Mouse (Mus musculus): ENCODE measurements around the gene Lonrf2. TPM values are rescaled to one million over a fixed set of nuclear protein-coding genes. Genes with fewer than 3 reads are reported as not detected.

The Lonrf2 gene
- polyA plus RNA-seq, 1 experiment, result 0.28 TPM

DNA sequence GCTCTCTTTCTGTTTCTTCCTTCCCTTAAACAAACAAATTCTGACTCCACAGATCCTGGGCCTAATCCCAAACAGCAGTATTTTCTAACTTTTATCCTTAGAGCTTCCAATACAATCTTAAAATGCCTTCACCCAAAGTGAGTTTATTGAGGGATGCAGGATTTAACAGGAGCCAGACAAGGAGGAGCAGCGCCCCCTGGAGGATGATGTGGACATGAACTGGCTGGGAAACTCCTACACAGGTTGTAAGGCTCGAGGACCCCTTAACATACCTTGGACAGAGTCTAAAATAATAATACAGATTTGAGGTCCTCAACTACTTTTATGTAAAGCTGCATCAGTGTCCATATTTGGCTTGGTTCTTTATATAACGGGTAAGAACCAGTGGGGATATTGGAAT lies 19.7 kb upstream of the Lonrf2 start:
- H3K27me3 ChIP-seq (ENCODE audit: control insufficient read depth, insufficient read depth, low read length), result no peaks in the 10 kb centered on the region
- no peak for TF ChIP-seq POLR2A (IDR thresholded peaks at IDR 0.05; ENCODE audit: control insufficient read depth, low read depth, low read length)
- peak; percentile 88; the same call in 1 of the 2 replicates for TF ChIP-seq CTCF (IDR thresholded peaks at IDR 0.05; ENCODE audit: control insufficient read depth, insufficient read depth, insufficient replicate concordance, low read depth, low read length)
- no peak overlapping the region for H3K4me3 ChIP-seq (ENCODE audit: control insufficient read depth, low read depth, low read length)
- H3K4me1 ChIP-seq (ENCODE audit: control insufficient read depth, insufficient read depth, low read length), result no peaks in the 10 kb centered on the region; the same call in 1 of the 2 replicates
- no peak overlapping the region for H3K27ac ChIP-seq (ENCODE audit: control insufficient read depth, insufficient read depth, low read depth, low read length)
- H3K36me3 ChIP-seq (ENCODE audit: control insufficient read depth, insufficient read depth, low read length), result no peaks in the 10 kb centered on the region

DNA sequence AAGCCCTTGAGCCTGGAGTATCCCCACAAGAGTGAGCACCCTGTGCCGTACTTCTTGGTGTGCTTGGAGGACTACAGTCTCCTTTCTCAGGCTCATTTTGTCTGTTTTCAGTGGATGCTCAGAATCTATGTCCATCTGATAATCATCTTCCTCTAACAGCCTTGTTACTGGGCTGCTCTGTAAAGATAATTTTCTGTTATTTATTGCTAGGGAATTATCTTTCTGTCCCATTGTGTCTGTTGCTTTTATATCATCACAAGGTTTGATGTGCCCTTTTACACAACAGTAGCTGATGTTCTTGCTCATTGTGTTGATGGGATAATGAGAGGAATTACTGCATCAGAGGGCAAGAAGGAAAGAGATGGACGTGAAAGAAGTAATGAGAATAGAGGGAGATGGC lies 15.7 kb upstream of the Lonrf2 start:
- TF ChIP-seq CTCF (IDR thresholded peaks at IDR 0.05; ENCODE audit: control insufficient read depth, insufficient read depth, insufficient replicate concordance, low read depth, low read length) (no peak), POLR2A (IDR thresholded peaks at IDR 0.05; ENCODE audit: control insufficient read depth, low read depth, low read length) (no peak)
- no peak overlapping the region for H3K4me3 ChIP-seq (ENCODE audit: control insufficient read depth, low read depth, low read length)
- no peaks in the 10 kb centered on the region for H3K27me3 ChIP-seq (ENCODE audit: control insufficient read depth, insufficient read depth, low read length)
- H3K4me1 ChIP-seq (ENCODE audit: control insufficient read depth, insufficient read depth, low read length), result peaks cover 4% of the 10 kb centered on the region
- no peak overlapping the region for H3K27ac ChIP-seq (ENCODE audit: control insufficient read depth, insufficient read depth, low read depth, low read length)
- H3K36me3 ChIP-seq (ENCODE audit: control insufficient read depth, insufficient read depth, low read length), result no peaks in the 10 kb centered on the region

DNA sequence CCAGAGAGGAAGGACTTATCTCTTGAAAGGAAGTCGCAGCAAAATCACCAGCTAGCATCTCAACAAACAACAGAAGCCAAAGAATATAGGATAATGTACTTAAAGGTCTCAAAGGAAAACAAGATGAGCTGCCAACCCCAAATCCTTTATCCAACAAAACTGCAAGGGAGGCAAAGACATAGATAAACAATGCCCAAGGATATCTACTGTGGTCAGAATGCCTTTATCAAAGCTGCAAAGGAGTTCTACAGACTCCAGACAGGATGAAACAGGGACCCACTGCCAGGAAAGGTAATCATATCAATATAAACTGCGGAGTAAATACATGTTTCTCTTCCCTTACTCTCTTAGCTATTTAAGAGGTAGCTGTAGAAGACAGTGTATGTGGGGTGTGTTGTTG lies 14.1 kb upstream of the Lonrf2 start:
- Histone ChIP-seq H3K4me1 (ENCODE audit: control insufficient read depth, insufficient read depth, low read length) (peaks cover 4% of the 10 kb centered on the region), H3K27ac (ENCODE audit: control insufficient read depth, insufficient read depth, low read depth, low read length) (no peak overlapping the region), H3K4me3 (ENCODE audit: control insufficient read depth, low read depth, low read length) (no peak overlapping the region), H3K36me3 (ENCODE audit: control insufficient read depth, insufficient read depth, low read length) (no peaks in the 10 kb centered on the region), H3K27me3 (ENCODE audit: control insufficient read depth, insufficient read depth, low read length) (no peaks in the 10 kb centered on the region)
- no peak for TF ChIP-seq POLR2A (IDR thresholded peaks at IDR 0.05; ENCODE audit: control insufficient read depth, low read depth, low read length)
- no peak for TF ChIP-seq CTCF (IDR thresholded peaks at IDR 0.05; ENCODE audit: control insufficient read depth, insufficient read depth, insufficient replicate concordance, low read depth, low read length)

DNA sequence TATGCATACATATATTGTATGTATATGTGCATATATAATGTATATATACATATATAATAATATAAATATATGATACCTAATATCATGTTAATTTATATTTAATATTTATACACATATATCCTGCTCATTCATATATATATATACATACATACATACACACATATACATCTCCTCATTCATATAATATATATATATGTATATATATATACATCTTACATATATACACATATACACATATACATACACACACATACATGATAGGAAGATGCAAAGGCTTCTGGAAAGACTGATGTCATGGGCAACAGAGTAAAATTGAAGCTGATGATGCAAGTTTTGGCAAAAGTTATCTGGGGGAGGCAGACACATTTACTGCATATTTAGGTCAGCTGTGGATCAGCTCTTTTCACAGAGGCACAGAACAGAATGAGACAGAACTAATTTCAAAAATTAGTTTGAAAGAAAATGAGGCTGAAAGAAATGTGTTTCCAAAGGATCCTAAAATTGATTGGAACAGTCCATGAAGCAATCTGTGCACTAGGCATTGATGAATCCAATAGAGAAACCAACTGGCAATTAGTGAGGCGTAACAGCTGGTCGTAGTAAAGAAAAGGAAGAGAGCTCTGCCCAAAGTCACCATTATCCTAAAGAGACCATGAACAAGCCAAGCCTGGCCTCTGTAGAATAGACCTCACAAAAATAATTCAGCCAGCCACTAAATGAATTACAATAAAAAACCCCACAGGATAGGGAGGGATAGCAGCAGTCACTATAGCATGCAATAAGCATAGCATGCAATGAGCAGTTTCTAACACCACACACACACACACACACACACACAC lies 12.2 kb upstream of the Lonrf2 start:
- H3K4me1 ChIP-seq (ENCODE audit: control insufficient read depth, insufficient read depth, low read length), result peaks cover 4% of the 10 kb centered on the region
- TF ChIP-seq POLR2A (IDR thresholded peaks at IDR 0.05; ENCODE audit: control insufficient read depth, low read depth, low read length) (no peak), CTCF (IDR thresholded peaks at IDR 0.05; ENCODE audit: control insufficient read depth, insufficient read depth, insufficient replicate concordance, low read depth, low read length) (no peak)
- no peaks in the 10 kb centered on the region for H3K27me3 ChIP-seq (ENCODE audit: control insufficient read depth, insufficient read depth, low read length)
- H3K4me3 ChIP-seq (ENCODE audit: control insufficient read depth, low read depth, low read length), result no peak overlapping the region
- H3K27ac ChIP-seq (ENCODE audit: control insufficient read depth, insufficient read depth, low read depth, low read length), result no peak overlapping the region
- H3K36me3 ChIP-seq (ENCODE audit: control insufficient read depth, insufficient read depth, low read length), result no peaks in the 10 kb centered on the region

DNA sequence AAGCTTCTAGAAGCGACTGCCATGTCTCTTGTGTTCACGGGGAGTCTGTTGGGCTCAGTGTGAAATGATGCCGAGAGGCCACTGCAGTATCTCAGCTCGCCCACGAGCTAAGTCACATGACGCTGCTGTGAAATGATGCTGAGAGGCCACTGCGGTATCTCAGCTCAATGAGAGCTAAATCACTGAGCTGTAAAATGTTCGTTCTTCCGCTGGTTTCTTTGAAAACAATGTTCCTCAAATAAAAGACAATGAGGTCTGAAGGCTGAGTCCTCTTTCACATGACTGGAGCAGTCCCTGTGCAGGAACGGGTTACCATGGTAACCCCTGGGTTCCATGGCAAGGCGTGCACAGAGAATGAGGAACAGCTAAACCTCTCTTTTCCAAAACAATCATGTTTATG lies 11.5 kb upstream of the Lonrf2 start:
- Histone ChIP-seq H3K27me3 (ENCODE audit: control insufficient read depth, insufficient read depth, low read length) (no peaks in the 10 kb centered on the region), H3K36me3 (ENCODE audit: control insufficient read depth, insufficient read depth, low read length) (no peaks in the 10 kb centered on the region), H3K4me3 (ENCODE audit: control insufficient read depth, low read depth, low read length) (peak overlapping the region; percentile 71), H3K4me1 (ENCODE audit: control insufficient read depth, insufficient read depth, low read length) (peaks cover 4% of the 10 kb centered on the region), H3K27ac (ENCODE audit: control insufficient read depth, insufficient read depth, low read depth, low read length) (no peak overlapping the region)
- TF ChIP-seq CTCF (IDR thresholded peaks at IDR 0.05; ENCODE audit: control insufficient read depth, insufficient read depth, insufficient replicate concordance, low read depth, low read length), result no peak
- TF ChIP-seq POLR2A (IDR thresholded peaks at IDR 0.05; ENCODE audit: control insufficient read depth, low read depth, low read length), result no peak

DNA sequence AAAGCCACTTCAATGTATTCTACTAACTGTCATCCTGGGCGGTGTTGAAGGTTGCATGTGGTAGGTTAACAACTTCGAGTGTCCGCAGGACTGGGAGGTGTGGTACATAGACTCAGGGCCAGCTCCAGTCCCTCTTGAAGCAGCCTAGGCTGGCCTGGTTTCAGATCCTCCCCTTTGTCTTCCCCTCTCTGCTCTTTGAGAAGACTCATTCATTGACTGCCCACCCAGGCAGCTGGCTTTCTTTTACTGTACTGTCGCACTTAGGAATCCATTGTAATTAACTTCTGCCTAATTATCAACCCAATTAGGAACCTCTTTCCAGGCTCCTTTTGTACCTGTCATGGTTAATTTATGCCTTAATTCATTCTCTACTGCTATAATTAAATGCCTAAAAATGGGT lies 6.8 kb upstream of the Lonrf2 start:
- Histone ChIP-seq H3K4me1 (ENCODE audit: control insufficient read depth, insufficient read depth, low read length) (peaks cover 4% of the 10 kb centered on the region), H3K27ac (ENCODE audit: control insufficient read depth, insufficient read depth, low read depth, low read length) (no peak overlapping the region), H3K27me3 (ENCODE audit: control insufficient read depth, insufficient read depth, low read length) (no peaks in the 10 kb centered on the region), H3K4me3 (ENCODE audit: control insufficient read depth, low read depth, low read length) (no peak overlapping the region), H3K36me3 (ENCODE audit: control insufficient read depth, insufficient read depth, low read length) (no peaks in the 10 kb centered on the region)
- TF ChIP-seq CTCF (IDR thresholded peaks at IDR 0.05; ENCODE audit: control insufficient read depth, insufficient read depth, insufficient replicate concordance, low read depth, low read length), result no peak
- TF ChIP-seq POLR2A (IDR thresholded peaks at IDR 0.05; ENCODE audit: control insufficient read depth, low read depth, low read length), result no peak

DNA sequence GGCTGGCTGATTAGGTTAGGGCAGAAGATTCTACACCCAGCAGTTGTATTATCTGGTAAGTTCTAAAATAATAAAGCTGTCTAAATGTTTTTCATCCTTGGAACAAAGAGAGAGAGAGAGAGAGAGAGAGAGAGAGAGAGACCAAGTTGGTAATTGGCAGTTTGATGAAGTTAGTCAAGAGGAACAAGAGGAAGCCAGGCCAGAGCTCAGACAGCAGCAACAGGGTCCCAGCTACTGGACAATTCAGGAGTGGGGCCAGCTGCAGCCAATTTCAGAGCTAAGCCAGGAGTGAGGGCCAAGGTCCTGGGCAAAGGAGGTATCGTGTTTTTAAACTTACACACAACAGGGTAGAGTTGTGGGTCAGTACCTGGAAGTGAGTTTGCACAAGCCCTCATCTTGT lies 6.3 kb upstream of the Lonrf2 start:
- Histone ChIP-seq H3K27ac (ENCODE audit: control insufficient read depth, insufficient read depth, low read depth, low read length) (no peak overlapping the region), H3K4me3 (ENCODE audit: control insufficient read depth, low read depth, low read length) (no peak overlapping the region), H3K36me3 (ENCODE audit: control insufficient read depth, insufficient read depth, low read length) (no peaks in the 10 kb centered on the region), H3K27me3 (ENCODE audit: control insufficient read depth, insufficient read depth, low read length) (no peaks in the 10 kb centered on the region), H3K4me1 (ENCODE audit: control insufficient read depth, insufficient read depth, low read length) (peaks cover 1% of the 10 kb centered on the region)
- TF ChIP-seq CTCF (IDR thresholded peaks at IDR 0.05; ENCODE audit: control insufficient read depth, insufficient read depth, insufficient replicate concordance, low read depth, low read length), result no peak
- no peak for TF ChIP-seq POLR2A (IDR thresholded peaks at IDR 0.05; ENCODE audit: control insufficient read depth, low read depth, low read length)

All from testis, adult 2 months (tissue).